Mouse (Mus musculus) gastrocnemius, adult 2 months (tissue): ENCODE data around the gene Trmt11. TPM values are rescaled to one million over a fixed set of nuclear protein-coding genes. Genes with fewer than 3 reads are reported as not detected.

ENCODE experiments used
- DNase-seq: peaks from one replicate; pipeline ENCODE4 v3.0.0; 2022
- H3K27ac ChIP-seq: fragments of 200-600 bp; 2 replicates; pipeline ENCODE4 v1.8.1; 2022; ENCODE audit warnings: mild to moderate bottlenecking
- H3K4me3 ChIP-seq: fragments of 200-600 bp; 2 replicates; pipeline ENCODE4 v1.8.1; 2022; ENCODE audit warnings: mild to moderate bottlenecking, moderate library complexity
- CTCF ChIP-seq: fragments of 200-600 bp; IDR thresholded peaks from 2 replicates; pipeline ENCODE4 v1.8.1; 2022; ENCODE audit warnings: antibody characterized with exemption, mild to moderate bottlenecking, moderate library complexity
- intact Hi-C: fragments of 180-260 bp; cut with DNase I; formaldehyde crosslinking; loops from one replicate; pipeline ENCODE4 v1.15.1; 2025
- total RNA-seq, 2 experiments: library from RNA; stranded (reverse); gene quantifications; 2 replicates each; pipeline ENCODE4 v1.2.3; 2021

Gene Trmt11
- total RNA-seq, 2 experiments from 2014 or later, result 3.2 to 4.6 TPM

- intact Hi-C loops, result loop anchor here (5.0 to 10.0 kb wide), 2 partner anchors 194 to 696 kb away; partner anchors contain the start of gene Hddc2
- peak; percentile 22; the same call in 1 of the 2 replicates for TF ChIP-seq CTCF
- H3K27ac ChIP-seq, result peak overlapping the region; percentile 98
- peak overlapping the region; percentile 86 for H3K4me3 ChIP-seq
- DNase-seq, result peak; percentile 99
Observed at GRCm38 (mm10) chr10:30618091-30618917, 17.8 kb upstream of the Trmt11 start.

GRCm38 (mm10) chr10:30613039-30613438 is 12.5 kb upstream of the Trmt11 start:
- intact Hi-C loops, result loop anchor here (10.0 kb wide), 1 partner anchor 702 kb away; the partner anchor contains the start of gene Hddc2
- H3K27ac ChIP-seq, result no peak overlapping the region
- no peak for TF ChIP-seq CTCF
- DNase-seq, result no peak
- no peak overlapping the region for H3K4me3 ChIP-seq

- DNase-seq, result no peak
- H3K4me3 ChIP-seq, result no peak overlapping the region
- intact Hi-C loops, result loop anchor here (10.0 kb wide), 1 partner anchor 705 kb away; the partner anchor contains the start of gene Hddc2
- no peak overlapping the region for H3K27ac ChIP-seq
- TF ChIP-seq CTCF, result no peak
Observed at GRCm38 (mm10) chr10:30609614-30610013, 9.1 kb upstream of the Trmt11 start.

- H3K4me3 ChIP-seq, result no peak overlapping the region
- TF ChIP-seq CTCF, result no peak
- no peak overlapping the region for H3K27ac ChIP-seq
- intact Hi-C loops, result no loop called here
- no peak for DNase-seq
Observed at GRCm38 (mm10) chr10:30608109-30608508, 7.6 kb upstream of the Trmt11 start.

GRCm38 (mm10) chr10:30600094-30600534 is 435 bp downstream of the Trmt11 start:
- H3K27ac ChIP-seq, result peak overlapping the region; percentile 96

GRCm38 (mm10) chr10:30587037-30587436 is 13.5 kb downstream of the Trmt11 start:
- DNase-seq, result no peak
- Histone ChIP-seq H3K27ac (no peak overlapping the region), H3K4me3 (no peak overlapping the region)
- peak; percentile 13; the same call in 1 of the 2 replicates for TF ChIP-seq CTCF
- intact Hi-C loops, result no loop called here

More at GRCm38 (mm10) chr10:30600094-30600534, 435 bp downstream of the Trmt11 start:
- H3K4me3 ChIP-seq, result peak overlapping the region; percentile 89
- TF ChIP-seq CTCF, result no peak
- DNase-seq, result no peak
- intact Hi-C loops, result loop anchor here (2.0 to 5.0 kb wide), 2 partner anchors 17 to 212 kb away; no protein-coding TSS in a partner anchor

GRCm38 (mm10) chr10:30585691-30586090 is 14.9 kb downstream of the Trmt11 start:
- no peak for TF ChIP-seq CTCF
- H3K27ac ChIP-seq, result no peak overlapping the region
- DNase-seq, result no peak
- intact Hi-C loops, result no loop called here
- no peak overlapping the region for H3K4me3 ChIP-seq

- H3K4me3 ChIP-seq, result no peak overlapping the region
- no peak overlapping the region for H3K27ac ChIP-seq
- intact Hi-C loops, result no loop called here
- no peak for DNase-seq
- TF ChIP-seq CTCF, result no peak
Observed at GRCm38 (mm10) chr10:30577670-30578280, 22.8 kb downstream of the Trmt11 start.

- TF ChIP-seq CTCF, result no peak
- Histone ChIP-seq H3K4me3 (no peak overlapping the region), H3K27ac (no peak overlapping the region)
- intact Hi-C loops, result no loop called here
- DNase-seq, result no peak
Observed at GRCm38 (mm10) chr10:30566364-30566763, 34.2 kb downstream of the Trmt11 start.

- Histone ChIP-seq H3K27ac (no peak overlapping the region), H3K4me3 (no peak overlapping the region)
- TF ChIP-seq CTCF, result no peak
- intact Hi-C loops, result no loop called here
- no peak for DNase-seq
Observed at GRCm38 (mm10) chr10:30564651-30565050, 35.9 kb downstream of the Trmt11 start.

GRCm38 (mm10) chr10:30555686-30556578 is 44.6 kb downstream of the Trmt11 start:
- H3K4me3 ChIP-seq, result no peak overlapping the region
- no peak overlapping the region for H3K27ac ChIP-seq
- TF ChIP-seq CTCF, result no peak
- no peak for DNase-seq
- intact Hi-C loops, result no loop called here

- intact Hi-C loops, result no loop called here
- DNase-seq, result no peak
- Histone ChIP-seq H3K27ac (no peak overlapping the region), H3K4me3 (no peak overlapping the region)
- TF ChIP-seq CTCF, result no peak
Observed at GRCm38 (mm10) chr10:30552377-30552776, 48.2 kb downstream of the Trmt11 start.
